8 mouse cellular contexts compared by ENCODE assay signal in the genomic region with DNA sequence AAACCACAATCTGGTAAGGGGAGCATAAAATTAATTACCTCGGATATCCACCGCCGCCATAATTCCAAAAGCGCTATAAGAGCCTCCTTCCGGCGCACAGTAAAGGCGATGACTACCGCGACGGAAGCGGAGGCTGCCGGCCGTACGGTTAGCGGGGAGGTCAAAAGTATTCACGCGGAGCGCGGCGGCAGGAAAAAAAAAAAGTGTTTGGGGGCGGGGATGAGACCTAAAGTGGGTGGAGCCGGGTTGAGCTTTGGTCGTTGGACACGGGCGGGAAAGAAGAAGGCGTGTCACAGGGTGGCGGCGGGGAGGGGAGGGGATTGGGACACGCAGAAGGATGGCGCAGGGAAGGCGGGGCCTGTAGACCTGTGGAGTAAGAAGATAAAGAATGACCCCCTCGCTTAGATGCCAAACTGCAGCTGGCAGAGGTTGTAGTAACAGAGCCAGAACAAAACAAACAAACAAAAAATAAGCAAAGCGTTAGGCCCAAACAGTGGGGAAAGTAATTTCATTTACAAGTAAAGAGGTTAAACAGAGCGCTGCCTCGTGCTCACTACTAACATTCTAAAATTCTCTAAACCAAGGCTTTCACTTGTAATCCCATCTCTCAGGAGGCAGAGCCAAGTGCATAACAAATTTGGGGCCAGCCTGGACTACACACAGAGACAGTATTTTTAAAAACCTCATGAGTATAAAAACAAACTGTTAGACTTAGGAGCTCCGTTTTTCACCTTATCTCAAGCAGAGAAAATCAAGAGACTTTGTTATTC. TPM values are rescaled to one million over a fixed set of nuclear protein-coding genes. Genes with fewer than 3 reads are reported as not detected.
A peak's percentile ranks its signal among the peaks of the same experiment; 100 is the strongest.
DNase-seq lines count a peak whose midpoint lies in the region; ATAC-seq lines count a peak whose summit lies in the region.

Gene Med6, minus strand, starts transcription at position 107 of the 770 bp plus-strand sequence.

- peak; percentile 99 for ATAC-seq in hindbrain, embryonic 14.5 days (ENCODE audit: low FRiP score)

- H3K4me3 ChIP-seq in hindbrain, embryonic 14.5 days (replicated peaks; ENCODE audit: low read length): peak within 1 kb of the TSS; percentile 94

- H3K27me3 ChIP-seq in hindbrain, embryonic 14.5 days (ENCODE audit: control insufficient read depth, insufficient read depth, low read length): no peaks in the 10 kb centered on the region

- H3K4me1 ChIP-seq in hindbrain, embryonic 14.5 days (replicated peaks; ENCODE audit: control insufficient read depth, insufficient read depth, low read length): peaks cover 8% of the 10 kb centered on the region

- peak within 1 kb of the TSS; percentile 86 for H3K9ac ChIP-seq in hindbrain, embryonic 14.5 days

- peak; percentile 98 for DNase-seq in R1 (ENCODE audit: low read depth, low spot score)
- peak; percentile 92 to 96 for DNase-seq in cerebellum, postnatal 25 days
- peak; percentile 74 to 79 for DNase-seq in frontal cortex, postnatal 25 days (ENCODE audit: low spot score in 2 of 2)
- DNase-seq in hindbrain, embryonic 14.5 days (ENCODE audit: low spot score): peak; percentile 99
- peak; percentile 90 for DNase-seq in layer of hippocampus, postnatal 36 days
- DNase-seq in lung, postnatal 36 days: peak; percentile 97
- peak; percentile 99 for DNase-seq in retina, postnatal 1 day
- peak; percentile 87 to 89 for DNase-seq in urinary bladder, adult 18-20 months (ENCODE audit: low spot score in 2 of 2)

- H3K36me3 ChIP-seq in hindbrain, embryonic 14.5 days (replicated peaks; ENCODE audit: control insufficient read depth, insufficient read depth): peaks cover 12% of the 10 kb centered on the region

- H3K4me2 ChIP-seq in hindbrain, embryonic 14.5 days (replicated peaks): peak within 1 kb of the TSS; percentile 76

- no peaks in the 10 kb centered on the region for H3K9me3 ChIP-seq in hindbrain, embryonic 14.5 days (ENCODE audit: control insufficient read depth, low read length)

- WGBS in hindbrain, embryonic 14.5 days: 4% methylated on average over 36 of the region's 36 CpGs

- H3K27ac ChIP-seq in hindbrain, embryonic 14.5 days: peak within 1 kb of the TSS; percentile 64

RNA-seq across cellular contexts. Expression of gene Med6, which starts in this region (rescaled TPM):
- polyA plus RNA-seq in hindbrain, embryonic 14.5 days (2014; fragmentation: Nextera tagmentation; extraction: Ambion mirVana): 39.4 and 45.7 TPM in 2 replicates
- total RNA-seq in layer of hippocampus, postnatal 36 days (2021): 10 to 100 TPM; 29.9 to 32.0 TPM

Comparison
In these comparisons a context has a peak if more than half of its experiments do, and no peak if none do; other contexts are left out.
1. Peak in every context shown above with its lines: DNase-seq, ATAC-seq, H3K4me3 ChIP-seq and H3K27ac ChIP-seq.